Mouse (Mus musculus): Measurements from ENCODE around the gene BC055324. TPM values are rescaled to one million over a fixed set of nuclear protein-coding genes. Genes with fewer than 3 reads are reported as not detected.
"Not testable (repeated sequence)": the region's sequence is repeated elsewhere in the genome, so short reads cannot be mapped to it uniquely, and the experiment has no call there.

BC055324 gene
- polyA plus RNA-seq (2014; fragmentation: Nextera tagmentation; extraction: Ambion mirVana), result 3.6 and 4.2 TPM in 2 replicates

DNA sequence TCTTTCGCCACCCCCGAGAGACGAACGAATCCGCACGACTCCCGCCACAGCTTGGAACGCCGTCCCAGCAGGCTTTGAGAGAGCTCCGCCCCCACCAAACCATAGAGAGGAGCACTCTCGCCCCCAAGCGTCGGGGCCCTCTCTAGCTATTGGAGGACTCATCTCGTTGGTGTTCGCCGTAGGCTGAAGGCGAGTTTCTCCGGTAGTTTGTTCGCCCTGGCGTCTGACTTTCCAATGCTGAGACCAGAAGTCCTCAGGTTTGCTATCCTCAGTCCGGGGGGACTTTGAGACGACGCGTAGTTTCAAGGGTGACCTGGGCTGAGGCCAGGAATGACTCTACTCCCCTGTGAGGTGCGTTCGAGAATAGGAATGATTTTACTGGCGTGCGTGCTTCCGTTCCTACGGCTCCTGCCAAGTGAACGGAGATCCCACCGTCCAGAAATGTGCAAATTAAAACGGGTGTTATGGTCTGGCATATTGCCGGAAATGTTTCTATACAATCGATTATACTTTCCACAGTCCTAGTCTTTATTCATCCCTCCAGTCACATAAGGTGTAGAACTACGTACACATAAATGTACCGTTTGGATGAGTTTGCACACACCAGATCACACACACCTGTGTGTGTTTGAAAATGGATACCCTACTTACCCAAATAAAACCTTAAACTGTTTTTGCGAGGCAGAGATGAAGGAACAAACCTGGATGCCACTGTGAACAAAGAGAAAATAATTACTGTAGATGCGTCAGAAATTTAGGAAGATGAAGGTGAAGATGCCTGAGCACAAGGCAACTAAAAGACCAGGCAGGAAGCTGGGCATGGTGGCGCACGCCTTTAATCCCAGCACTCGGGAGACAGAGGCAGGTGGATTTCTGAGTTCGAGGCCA, at the start of gene BC055324, which contains the start of gene Mettl18:
BC055324 (minus strand) TSS at position 76 of the 888 bp plus-strand sequence.
Mettl18 (plus strand) TSS at position 169 of the 888 bp plus-strand sequence.
- peak within 1 kb of the TSS; percentile 63 for H3K27ac ChIP-seq (ENCODE audit: low read depth, low read length)
- H3K9me3 ChIP-seq (ENCODE audit: control insufficient read depth, low read length), result no peaks in the 10 kb centered on the region
- peak within 1 kb of the TSS; percentile 72 for H3K4me2 ChIP-seq (ENCODE audit: low read depth, low read length)
- peak within 1 kb of the TSS; percentile 50 for H3K4me3 ChIP-seq (ENCODE audit: low read depth, low read length)
- no peaks in the 10 kb centered on the region for H3K27me3 ChIP-seq (ENCODE audit: control insufficient read depth, insufficient read depth, low read length)
- no peaks in the 10 kb centered on the region for H3K36me3 ChIP-seq (ENCODE audit: control insufficient read depth, insufficient read depth, low read length)
- 3% methylated on average over 43 of the region's 43 CpGs for WGBS
- H3K4me1 ChIP-seq (ENCODE audit: control insufficient read depth, insufficient read depth, low read length), result no peaks in the 10 kb centered on the region
- H3K9ac ChIP-seq (replicated peaks; ENCODE audit: low read depth, low read length), result peak within 1 kb of the TSS; percentile 67
- ATAC-seq (ENCODE audit: low read depth), result peak; percentile 99

DNA sequence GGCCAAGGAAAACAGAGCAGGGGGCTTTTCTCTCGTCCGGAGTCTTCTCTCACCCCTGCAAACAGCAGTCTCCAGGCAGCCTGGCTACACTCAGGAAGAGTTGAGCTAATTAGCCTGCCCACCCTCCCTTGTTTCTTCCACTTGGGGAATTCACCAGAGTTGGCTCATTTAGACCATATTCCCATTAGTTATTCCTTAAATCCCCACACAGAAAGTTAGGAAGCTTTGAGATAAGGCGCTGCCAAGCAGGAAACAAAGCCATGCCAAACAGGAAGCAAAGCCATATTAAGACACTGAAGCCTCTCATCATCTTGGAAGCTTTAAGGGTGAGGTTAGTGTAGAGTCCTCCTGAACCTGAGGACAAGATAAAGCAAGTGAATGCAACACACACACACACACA, 49.0 kb upstream of the BC055324 start:
- Histone ChIP-seq H3K9me3 (ENCODE audit: control insufficient read depth, low read length) (no peaks in the 10 kb centered on the region), H3K4me2 (ENCODE audit: low read depth, low read length) (no peak overlapping the region), H3K27ac (ENCODE audit: low read depth, low read length) (no peak overlapping the region), H3K27me3 (ENCODE audit: control insufficient read depth, insufficient read depth, low read length) (no peaks in the 10 kb centered on the region), H3K9ac (replicated peaks; ENCODE audit: low read depth, low read length) (no peak overlapping the region), H3K4me1 (ENCODE audit: control insufficient read depth, insufficient read depth, low read length) (no peaks in the 10 kb centered on the region), H3K4me3 (ENCODE audit: low read depth, low read length) (no peak overlapping the region), H3K36me3 (ENCODE audit: control insufficient read depth, insufficient read depth, low read length) (no peaks in the 10 kb centered on the region)
- WGBS, result 61% methylated on average over 3 of the region's 3 CpGs
- no peak for ATAC-seq (ENCODE audit: low read depth)

DNA sequence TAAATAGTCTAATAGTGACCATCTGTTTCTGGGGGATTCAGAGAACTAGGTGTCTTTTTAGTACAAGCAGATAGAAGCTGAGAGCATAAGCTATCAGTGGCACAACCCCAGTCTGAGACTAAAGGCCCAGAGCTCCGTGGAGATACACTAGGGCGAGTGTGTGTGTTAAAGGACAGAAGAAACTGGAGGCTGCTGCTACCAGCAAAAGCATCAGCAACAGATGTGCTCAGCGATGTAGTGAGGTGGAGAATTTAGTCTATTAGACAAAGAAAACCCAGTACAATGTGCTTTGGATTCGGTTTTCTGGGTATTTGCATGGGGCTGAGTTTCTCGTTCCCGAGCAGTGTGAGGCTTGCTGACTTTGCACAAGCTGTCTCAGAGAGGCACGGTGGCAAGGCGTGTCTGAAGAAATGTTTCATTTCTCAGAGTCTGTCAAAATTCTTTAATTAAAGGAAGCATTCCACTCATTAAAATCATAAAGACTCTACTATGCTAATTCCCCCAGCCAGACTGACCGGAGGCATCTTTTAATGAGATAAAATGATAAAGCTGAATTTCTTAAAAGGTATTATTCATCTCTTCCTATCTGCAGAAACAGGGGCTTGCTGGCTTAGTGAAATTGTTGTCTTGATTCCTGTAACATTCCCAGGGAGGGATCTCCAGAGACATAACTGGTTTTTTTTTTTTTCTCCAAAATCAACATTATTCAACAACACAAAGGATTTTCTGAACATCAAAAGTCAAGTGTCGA, 46.0 kb upstream of the BC055324 start:
- Histone ChIP-seq H3K27ac (ENCODE audit: low read depth, low read length) (no peak overlapping the region), H3K4me3 (ENCODE audit: low read depth, low read length) (no peak overlapping the region), H3K4me1 (ENCODE audit: control insufficient read depth, insufficient read depth, low read length) (no peaks in the 10 kb centered on the region), H3K36me3 (ENCODE audit: control insufficient read depth, insufficient read depth, low read length) (no peaks in the 10 kb centered on the region), H3K27me3 (ENCODE audit: control insufficient read depth, insufficient read depth, low read length) (no peaks in the 10 kb centered on the region), H3K4me2 (ENCODE audit: low read depth, low read length) (no peak overlapping the region), H3K9ac (replicated peaks; ENCODE audit: low read depth, low read length) (no peak overlapping the region), H3K9me3 (ENCODE audit: control insufficient read depth, low read length) (no peaks in the 10 kb centered on the region)
- 85% methylated on average over 10 of the region's 10 CpGs for WGBS
- ATAC-seq (ENCODE audit: low read depth), result no peak

DNA sequence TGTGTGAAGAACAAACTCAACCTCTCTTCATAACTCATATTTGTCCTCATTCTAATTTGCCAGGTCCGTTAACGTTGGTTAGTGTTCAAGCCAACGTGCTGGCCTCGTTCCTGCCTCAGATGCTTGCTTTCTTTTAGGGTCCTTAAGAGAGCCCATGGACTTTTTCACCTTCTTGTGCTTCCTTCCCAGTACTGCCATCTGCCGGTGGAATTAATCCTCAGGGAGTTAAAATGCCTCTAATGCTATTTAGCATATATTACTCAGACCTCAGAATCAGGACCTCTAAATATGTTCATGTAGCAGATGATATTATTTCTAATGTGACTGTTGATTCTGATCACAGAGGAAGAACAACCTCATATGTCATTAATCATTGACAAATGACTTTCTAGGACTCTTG, 32.8 kb upstream of the BC055324 start:
- H3K4me3 ChIP-seq (ENCODE audit: low read depth, low read length), result no peak overlapping the region
- no peaks in the 10 kb centered on the region for H3K27me3 ChIP-seq (ENCODE audit: control insufficient read depth, insufficient read depth, low read length)
- H3K4me1 ChIP-seq (ENCODE audit: control insufficient read depth, insufficient read depth, low read length), result no peaks in the 10 kb centered on the region
- H3K4me2 ChIP-seq (ENCODE audit: low read depth, low read length), result no peak overlapping the region
- no peak overlapping the region for H3K9ac ChIP-seq (replicated peaks; ENCODE audit: low read depth, low read length)
- H3K9me3 ChIP-seq (ENCODE audit: control insufficient read depth, low read length), result no peaks in the 10 kb centered on the region
- H3K27ac ChIP-seq (ENCODE audit: low read depth, low read length), result no peak overlapping the region
- no peak for ATAC-seq (ENCODE audit: low read depth)
- 56% methylated on average over 5 of the region's 5 CpGs for WGBS
- no peaks in the 10 kb centered on the region for H3K36me3 ChIP-seq (ENCODE audit: control insufficient read depth, insufficient read depth, low read length)

DNA sequence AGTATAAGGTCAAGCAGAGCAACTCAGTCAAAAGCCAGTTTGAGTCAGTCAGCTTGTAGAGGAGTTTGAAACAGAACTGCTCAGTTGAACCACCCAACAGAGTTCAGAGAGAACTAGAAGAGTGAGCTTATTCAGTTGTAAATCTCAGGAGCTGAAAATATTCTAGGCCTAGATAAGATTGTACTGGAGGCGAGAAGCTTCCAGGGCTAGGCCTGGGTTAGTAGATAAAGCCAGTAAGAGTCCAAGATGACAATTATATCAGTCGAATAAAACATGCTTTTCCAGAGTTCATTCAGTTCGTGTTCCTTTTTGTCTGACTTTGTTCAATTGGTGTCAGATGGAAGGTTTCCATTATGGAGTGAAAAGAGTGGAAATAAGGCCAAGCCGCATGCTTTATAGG, 31.1 kb upstream of the BC055324 start:
- Histone ChIP-seq H3K27ac (ENCODE audit: low read depth, low read length) (no peak overlapping the region), H3K4me2 (ENCODE audit: low read depth, low read length) (no peak overlapping the region), H3K36me3 (ENCODE audit: control insufficient read depth, insufficient read depth, low read length) (no peaks in the 10 kb centered on the region), H3K4me3 (ENCODE audit: low read depth, low read length) (no peak overlapping the region), H3K27me3 (ENCODE audit: control insufficient read depth, insufficient read depth, low read length) (no peaks in the 10 kb centered on the region), H3K4me1 (ENCODE audit: control insufficient read depth, insufficient read depth, low read length) (no peaks in the 10 kb centered on the region), H3K9me3 (ENCODE audit: control insufficient read depth, low read length) (no peaks in the 10 kb centered on the region), H3K9ac (replicated peaks; ENCODE audit: low read depth, low read length) (no peak overlapping the region)
- 92% methylated on average over 4 of the region's 4 CpGs for WGBS
- ATAC-seq (ENCODE audit: low read depth), result no peak

DNA sequence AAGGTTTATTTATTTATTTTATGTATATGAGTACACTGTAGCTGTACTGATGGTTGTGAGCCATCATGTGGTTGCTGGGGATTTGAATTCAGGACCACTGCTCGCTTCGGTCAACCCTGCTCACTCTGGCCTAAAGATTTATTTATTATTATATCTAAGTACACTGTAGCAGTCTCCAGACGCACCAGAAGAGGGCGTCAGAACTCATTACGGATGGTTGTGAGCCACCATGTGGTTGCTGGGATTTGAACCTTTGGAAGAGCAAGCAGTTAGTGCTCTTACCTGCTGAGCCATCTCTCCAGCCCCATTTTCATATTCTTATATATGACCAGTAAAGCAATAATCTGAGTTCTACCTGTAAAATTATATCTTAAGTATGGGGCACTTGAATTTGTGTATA, 27.5 kb upstream of the BC055324 start:
- H3K4me1 ChIP-seq (ENCODE audit: control insufficient read depth, insufficient read depth, low read length); H3K27ac ChIP-seq (ENCODE audit: low read depth, low read length); H3K27me3 ChIP-seq (ENCODE audit: control insufficient read depth, insufficient read depth, low read length); H3K36me3 ChIP-seq (ENCODE audit: control insufficient read depth, insufficient read depth, low read length); H3K9me3 ChIP-seq (ENCODE audit: control insufficient read depth, low read length); H3K4me2 ChIP-seq (ENCODE audit: low read depth, low read length); ATAC-seq (ENCODE audit: low read depth); H3K9ac ChIP-seq (replicated peaks; ENCODE audit: low read depth, low read length); H3K4me3 ChIP-seq (ENCODE audit: low read depth, low read length): not testable (repeated sequence)
- 86% methylated on average over 5 of the region's 5 CpGs for WGBS

DNA sequence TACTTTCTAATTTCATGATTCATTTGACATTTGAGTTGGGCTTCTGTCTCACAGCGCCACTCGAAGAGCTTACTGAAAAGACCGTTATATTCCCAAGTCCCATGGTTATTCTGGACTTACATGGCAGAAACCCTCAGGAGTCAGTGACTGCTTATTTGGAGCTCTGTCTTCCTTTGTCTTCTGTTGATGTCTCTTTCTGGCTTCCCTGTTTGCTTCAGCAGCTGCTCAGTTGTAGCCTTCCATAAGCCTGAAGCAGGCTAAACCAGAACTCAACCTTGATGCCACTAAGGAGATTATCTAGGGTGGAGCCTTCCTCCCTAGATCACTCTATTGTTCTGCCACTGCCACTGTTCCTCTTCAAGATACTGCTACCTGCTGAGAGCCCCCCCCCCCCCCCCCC, 26.1 kb upstream of the BC055324 start:
- H3K4me1 ChIP-seq (ENCODE audit: control insufficient read depth, insufficient read depth, low read length); H3K36me3 ChIP-seq (ENCODE audit: control insufficient read depth, insufficient read depth, low read length); H3K4me2 ChIP-seq (ENCODE audit: low read depth, low read length); H3K27me3 ChIP-seq (ENCODE audit: control insufficient read depth, insufficient read depth, low read length); H3K27ac ChIP-seq (ENCODE audit: low read depth, low read length); H3K4me3 ChIP-seq (ENCODE audit: low read depth, low read length); H3K9me3 ChIP-seq (ENCODE audit: control insufficient read depth, low read length); H3K9ac ChIP-seq (replicated peaks; ENCODE audit: low read depth, low read length); ATAC-seq (ENCODE audit: low read depth): not testable (repeated sequence)
- 81% methylated on average over 3 of the region's 3 CpGs for WGBS

DNA sequence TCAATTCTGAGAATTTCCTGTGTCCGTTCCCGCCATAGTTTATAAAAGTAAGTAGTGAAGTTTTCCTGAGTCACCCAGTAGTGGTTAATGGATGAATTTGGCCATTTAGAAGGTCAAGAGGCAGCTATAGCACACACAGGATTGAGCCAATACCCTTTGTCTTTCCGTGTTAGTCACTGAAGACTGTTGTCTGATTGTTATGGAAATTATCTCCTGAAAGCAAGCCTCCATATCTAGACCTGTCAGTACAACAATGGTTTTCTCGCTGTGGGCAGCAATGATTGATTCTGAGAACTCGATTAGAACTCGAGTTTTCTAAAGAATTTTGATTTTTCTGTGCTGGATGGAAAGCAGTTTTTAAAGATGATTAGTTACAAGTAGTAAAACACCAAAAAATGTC, 25.2 kb upstream of the BC055324 start:
- Histone ChIP-seq H3K27ac (ENCODE audit: low read depth, low read length) (no peak overlapping the region), H3K4me1 (ENCODE audit: control insufficient read depth, insufficient read depth, low read length) (no peaks in the 10 kb centered on the region), H3K4me3 (ENCODE audit: low read depth, low read length) (no peak overlapping the region), H3K9me3 (ENCODE audit: control insufficient read depth, low read length) (no peaks in the 10 kb centered on the region), H3K27me3 (ENCODE audit: control insufficient read depth, insufficient read depth, low read length) (no peaks in the 10 kb centered on the region), H3K4me2 (ENCODE audit: low read depth, low read length) (no peak overlapping the region), H3K36me3 (ENCODE audit: control insufficient read depth, insufficient read depth, low read length) (no peaks in the 10 kb centered on the region), H3K9ac (replicated peaks; ENCODE audit: low read depth, low read length) (no peak overlapping the region)
- ATAC-seq (ENCODE audit: low read depth), result no peak
- WGBS, result 23% methylated on average over 6 of the region's 6 CpGs
